Mouse (Mus musculus): ENCODE results near the gene 1700024G13Rik.

GRCm38 (mm10) chr14:32372510-32372909, 15.7 kb downstream of the 1700024G13Rik start:
- TF ChIP-seq CTCF (IDR thresholded peaks at IDR 0.05; ENCODE audit: extremely low read depth, insufficient read depth, low read length) (no peak), POLR2A (IDR thresholded peaks at IDR 0.05; ENCODE audit: extremely low read depth, insufficient read depth, low read length) (no peak)

Data from cortical plate, adult 2 months (tissue).